Mouse (Mus musculus): Measurements from ENCODE around the gene Kat2a. TPM values are rescaled to one million over a fixed set of nuclear protein-coding genes. Genes with fewer than 3 reads are reported as not detected.

Gene Kat2a
- polyA plus RNA-seq, 1 experiment from 2014 or later: 32.6 TPM

DNA sequence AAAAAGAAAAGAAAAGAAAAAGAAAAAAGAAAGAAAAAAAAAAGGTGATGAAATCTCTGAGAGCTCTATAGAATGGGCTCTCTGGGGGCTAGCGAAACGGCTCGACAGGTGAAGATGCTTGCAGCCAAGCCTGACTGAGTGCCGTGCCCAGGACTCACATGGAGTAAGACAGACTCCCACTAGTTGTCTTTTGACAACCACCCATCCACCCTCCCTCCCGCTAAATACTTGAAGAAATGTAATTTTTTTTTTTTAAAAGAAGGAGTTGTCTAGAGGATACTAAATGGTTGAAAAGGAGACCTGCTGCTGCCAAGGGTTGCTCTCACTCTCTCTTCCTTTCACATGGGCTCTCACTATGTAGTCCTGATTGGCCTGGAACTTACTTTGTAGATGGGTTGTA is 26.5 kb upstream of the Kat2a start:
- ATAC-seq (0 out of 2 replicates have a peak, but pooled peaks have one; percentile 5), DNase-seq (ENCODE audit: low spot score) (no peak)
- Histone ChIP-seq H3K27ac (ENCODE audit: low read depth, low read length) (no peak overlapping the region), H3K4me2 (ENCODE audit: low read length) (peak overlapping the region; percentile 55), H3K36me3 (ENCODE audit: control insufficient read depth, insufficient read depth, low read length) (0 out of 2 replicates have a peak, but pooled peaks cover 3% of the 10 kb centered on the region), H3K9me3 (replicated peaks; ENCODE audit: control insufficient read depth, low read length) (no peaks in the 10 kb centered on the region), H3K4me3 (ENCODE audit: low read depth, low read length) (peak overlapping the region; percentile 85), H3K4me1 (ENCODE audit: control insufficient read depth, insufficient read depth, low read length) (peaks cover 7% of the 10 kb centered on the region), H3K27me3 (replicated peaks; ENCODE audit: control insufficient read depth, insufficient read depth, low read length) (no peaks in the 10 kb centered on the region), H3K9ac (ENCODE audit: low read length) (peak overlapping the region; percentile 64)
- 8% methylated on average over 5 of the region's 5 CpGs for WGBS

DNA sequence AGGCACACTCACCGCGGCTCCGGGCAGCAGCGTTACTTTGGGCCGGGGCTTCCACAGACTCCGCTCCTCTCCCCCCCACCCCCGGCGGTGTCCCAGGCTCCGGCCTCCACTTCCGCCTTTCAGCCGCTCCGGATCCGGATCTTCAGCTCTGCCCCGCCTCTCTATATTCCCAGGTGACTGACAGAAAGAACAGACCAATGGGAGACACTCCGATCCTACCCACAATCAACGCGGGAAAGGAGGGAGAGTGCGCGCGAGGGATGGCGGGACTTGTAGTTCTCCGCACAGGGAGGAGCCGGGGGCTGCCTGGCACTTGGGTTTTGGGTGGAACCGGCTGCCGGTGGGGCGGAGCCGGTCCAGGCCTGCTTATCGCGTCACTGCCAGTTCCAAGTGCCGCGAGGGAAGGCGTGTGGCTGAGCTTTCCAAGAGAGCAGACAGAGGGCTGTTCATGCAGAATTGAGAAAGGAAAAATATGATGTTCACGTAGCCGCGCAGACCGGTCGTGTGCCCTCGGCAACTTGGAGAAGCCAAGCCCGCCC is 25.9 kb upstream of the Kat2a start, which contains the start of gene Rab5c:
Gene Rab5c (minus strand): TSS at position 150 of the 539 bp plus-strand sequence.
- peaks cover 3% of the 10 kb centered on the region; the same call in 1 of the 2 replicates for H3K36me3 ChIP-seq (ENCODE audit: control insufficient read depth, insufficient read depth, low read length)
- peak; percentile 99 for DNase-seq (ENCODE audit: low spot score)
- peak within 1 kb of the TSS; percentile 85 for H3K4me3 ChIP-seq (ENCODE audit: low read depth, low read length)
- no peaks in the 10 kb centered on the region for H3K27me3 ChIP-seq (replicated peaks; ENCODE audit: control insufficient read depth, insufficient read depth, low read length)
- H3K9ac ChIP-seq (ENCODE audit: low read length): peak within 1 kb of the TSS; percentile 91
- H3K4me1 ChIP-seq (ENCODE audit: control insufficient read depth, insufficient read depth, low read length): peaks cover 7% of the 10 kb centered on the region
- peak within 1 kb of the TSS; percentile 40; the same call in 1 of the 2 replicates for H3K27ac ChIP-seq (ENCODE audit: low read depth, low read length)
- H3K9me3 ChIP-seq (replicated peaks; ENCODE audit: control insufficient read depth, low read length): no peaks in the 10 kb centered on the region
- under 1% methylated on average over 38 of the region's 39 CpGs for WGBS
- ATAC-seq: peak; percentile 100
- H3K4me2 ChIP-seq (ENCODE audit: low read length): peak within 1 kb of the TSS; percentile 55

DNA sequence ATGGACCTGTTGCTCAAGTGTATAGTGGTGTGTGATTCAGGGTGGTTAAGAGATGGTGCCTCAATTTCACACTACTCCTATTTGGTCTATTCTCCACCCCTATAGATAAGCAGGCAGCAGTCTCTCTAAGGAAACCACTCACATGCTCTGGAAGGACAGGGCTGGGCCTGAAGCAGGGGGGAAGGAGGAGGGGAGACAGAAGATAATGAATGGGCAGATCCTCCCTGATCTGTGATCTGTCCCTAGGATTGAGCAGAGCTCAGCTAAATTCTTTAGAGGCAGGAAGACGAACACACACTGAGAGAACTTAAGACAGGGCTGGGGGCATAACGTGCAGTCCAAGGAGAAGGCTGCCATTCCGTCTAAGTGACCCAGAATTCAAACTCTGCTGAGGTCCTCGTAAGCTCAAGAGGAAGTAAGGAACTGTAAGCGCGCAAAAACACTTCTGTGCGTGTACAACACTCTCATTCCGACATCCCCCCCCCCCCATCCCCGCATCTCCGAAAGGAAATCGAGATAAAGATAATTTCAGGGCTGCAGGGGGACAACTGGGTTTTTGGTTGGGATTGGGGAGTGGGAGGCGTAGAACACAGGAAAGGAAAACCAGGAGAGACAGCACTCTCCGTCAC is 25.0 kb upstream of the Kat2a start:
- Histone ChIP-seq H3K4me3 (ENCODE audit: low read depth, low read length) (peak overlapping the region; percentile 85), H3K4me2 (ENCODE audit: low read length) (peak overlapping the region; percentile 55), H3K9ac (ENCODE audit: low read length) (peak overlapping the region; percentile 91), H3K9me3 (replicated peaks; ENCODE audit: control insufficient read depth, low read length) (no peaks in the 10 kb centered on the region), H3K27ac (ENCODE audit: low read depth, low read length) (no peak overlapping the region), H3K27me3 (replicated peaks; ENCODE audit: control insufficient read depth, insufficient read depth, low read length) (no peaks in the 10 kb centered on the region), H3K36me3 (ENCODE audit: control insufficient read depth, insufficient read depth, low read length) (peaks cover 5% of the 10 kb centered on the region; the same call in 1 of the 2 replicates), H3K4me1 (ENCODE audit: control insufficient read depth, insufficient read depth, low read length) (peaks cover 7% of the 10 kb centered on the region)
- no peak for DNase-seq (ENCODE audit: low spot score)
- 1% methylated on average over 13 of the region's 13 CpGs for WGBS
- ATAC-seq: no peak

DNA sequence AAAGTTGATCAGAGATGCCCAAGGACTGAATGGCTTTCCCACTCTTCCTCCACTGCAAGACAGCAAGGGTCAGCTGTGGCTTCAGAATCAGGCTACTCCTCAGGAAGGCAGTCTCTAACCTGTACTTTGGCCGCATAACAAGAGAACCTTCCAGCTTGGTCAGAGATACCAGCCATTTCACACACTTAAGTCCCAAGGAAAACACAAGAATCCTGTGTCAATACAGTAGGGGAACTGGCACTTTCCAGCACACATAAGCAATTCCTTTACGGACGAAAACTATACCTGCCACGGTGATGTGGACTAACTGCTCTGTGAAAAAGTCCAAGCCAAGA is 24.4 kb upstream of the Kat2a start:
- H3K27me3 ChIP-seq (replicated peaks; ENCODE audit: control insufficient read depth, insufficient read depth, low read length): no peaks in the 10 kb centered on the region
- peak overlapping the region; percentile 85; the same call in 1 of the 2 replicates for H3K4me3 ChIP-seq (ENCODE audit: low read depth, low read length)
- WGBS: 82% methylated on average over 4 of the region's 4 CpGs
- peaks cover 7% of the 10 kb centered on the region for H3K4me1 ChIP-seq (ENCODE audit: control insufficient read depth, insufficient read depth, low read length)
- no peaks in the 10 kb centered on the region for H3K9me3 ChIP-seq (replicated peaks; ENCODE audit: control insufficient read depth, low read length)
- H3K4me2 ChIP-seq (ENCODE audit: low read length): peak overlapping the region; percentile 55; the same call in 1 of the 2 replicates
- no peak for ATAC-seq
- H3K36me3 ChIP-seq (ENCODE audit: control insufficient read depth, insufficient read depth, low read length): peaks cover 5% of the 10 kb centered on the region; the same call in 1 of the 2 replicates
- no peak for DNase-seq (ENCODE audit: low spot score)
- no peak overlapping the region for H3K27ac ChIP-seq (ENCODE audit: low read depth, low read length)
- H3K9ac ChIP-seq (ENCODE audit: low read length): peak overlapping the region; percentile 91; the same call in 1 of the 2 replicates

DNA sequence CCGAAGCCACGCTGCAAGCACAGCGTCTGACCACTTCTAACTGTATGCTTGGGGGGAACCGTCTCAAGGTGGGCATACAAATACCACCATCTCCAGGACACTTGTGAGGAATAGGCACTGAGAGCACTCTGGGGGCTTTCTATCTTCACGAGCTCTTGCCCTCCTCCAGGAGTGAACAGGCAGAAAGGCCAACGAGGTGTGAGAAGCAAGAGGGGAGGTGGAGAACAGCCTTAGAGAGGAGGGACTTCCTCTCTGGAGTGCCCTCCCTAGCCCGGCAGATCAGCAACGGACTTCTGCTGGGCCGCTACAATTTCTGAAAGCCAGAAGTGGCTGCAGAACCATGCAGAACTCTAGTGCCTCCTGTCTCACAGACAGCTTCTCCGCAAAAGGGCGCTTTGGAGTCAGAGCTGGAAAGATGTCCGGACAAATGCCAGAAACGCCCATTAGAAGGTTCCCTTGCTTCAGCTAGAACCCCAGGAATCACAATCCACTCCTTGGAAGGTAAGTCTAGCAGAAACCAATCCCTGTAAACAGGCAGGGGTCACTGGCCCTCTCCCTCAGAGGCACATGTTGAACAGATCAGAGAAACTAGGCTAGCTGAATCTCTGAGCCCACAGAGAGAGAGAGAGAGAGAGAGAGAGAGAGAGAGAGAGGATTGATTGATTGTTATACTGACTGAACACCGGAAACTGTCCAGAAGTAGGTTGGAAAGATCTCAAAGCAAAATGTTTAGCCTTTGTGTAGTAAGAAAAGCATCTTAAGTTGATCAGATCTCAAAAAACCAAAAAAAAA is 23.9 kb upstream of the Kat2a start:
- no peak overlapping the region; the same call in 1 of the 2 replicates for H3K4me3 ChIP-seq (ENCODE audit: low read depth, low read length)
- no peak for DNase-seq (ENCODE audit: low spot score)
- peaks cover 7% of the 10 kb centered on the region for H3K4me1 ChIP-seq (ENCODE audit: control insufficient read depth, insufficient read depth, low read length)
- H3K4me2 ChIP-seq (ENCODE audit: low read length): no peak overlapping the region; the same call in 1 of the 2 replicates
- H3K36me3 ChIP-seq (ENCODE audit: control insufficient read depth, insufficient read depth, low read length): peaks cover 5% of the 10 kb centered on the region; the same call in 1 of the 2 replicates
- no peak overlapping the region for H3K9ac ChIP-seq (ENCODE audit: low read length)
- ATAC-seq: no peak
- no peak overlapping the region for H3K27ac ChIP-seq (ENCODE audit: low read depth, low read length)
- WGBS: 87% methylated on average over 14 of the region's 14 CpGs
- H3K27me3 ChIP-seq (replicated peaks; ENCODE audit: control insufficient read depth, insufficient read depth, low read length): no peaks in the 10 kb centered on the region
- H3K9me3 ChIP-seq (replicated peaks; ENCODE audit: control insufficient read depth, low read length): no peaks in the 10 kb centered on the region

DNA sequence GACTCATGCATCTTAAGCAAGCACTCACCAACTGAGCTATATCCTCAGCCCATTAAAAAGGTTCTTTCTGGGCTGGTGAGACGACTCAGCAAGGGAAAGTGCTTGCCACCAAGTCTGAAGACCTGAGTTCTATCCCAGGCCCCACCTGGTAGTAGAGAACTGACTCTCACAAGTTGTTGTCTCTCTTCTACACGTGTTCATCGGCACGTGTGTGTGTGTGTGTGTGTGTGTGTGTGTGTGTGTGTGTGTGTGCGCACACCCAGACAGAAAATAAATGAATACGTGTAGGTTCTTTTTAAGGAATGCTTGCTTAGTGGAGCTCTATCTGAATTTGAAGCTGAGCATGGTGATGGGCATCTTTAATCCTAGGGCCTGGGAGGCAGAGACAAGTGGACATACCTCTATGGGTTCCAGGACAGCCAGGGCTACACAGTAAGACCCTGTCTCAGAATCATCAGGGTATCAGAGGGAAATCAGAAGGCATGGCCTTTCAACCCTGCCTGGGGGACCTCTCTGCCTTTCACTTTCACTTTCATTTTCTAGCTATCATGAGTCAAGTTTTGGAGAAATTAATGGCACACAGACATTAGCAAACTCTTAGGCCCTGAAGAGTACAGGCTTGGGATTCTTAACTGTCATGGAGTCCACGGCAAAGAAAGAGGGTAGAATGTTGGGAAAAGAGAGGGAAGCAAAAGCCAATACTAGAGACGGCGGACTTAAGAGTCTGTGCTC is 23.0 kb upstream of the Kat2a start:
- Histone ChIP-seq H3K4me3 (ENCODE audit: low read depth, low read length) (no peak overlapping the region), H3K4me2 (ENCODE audit: low read length) (no peak overlapping the region), H3K9me3 (replicated peaks; ENCODE audit: control insufficient read depth, low read length) (no peaks in the 10 kb centered on the region), H3K27ac (ENCODE audit: low read depth, low read length) (no peak overlapping the region), H3K4me1 (ENCODE audit: control insufficient read depth, insufficient read depth, low read length) (peaks cover 7% of the 10 kb centered on the region), H3K36me3 (ENCODE audit: control insufficient read depth, insufficient read depth, low read length) (peaks cover 5% of the 10 kb centered on the region; the same call in 1 of the 2 replicates), H3K27me3 (replicated peaks; ENCODE audit: control insufficient read depth, insufficient read depth, low read length) (no peaks in the 10 kb centered on the region), H3K9ac (ENCODE audit: low read length) (no peak overlapping the region)
- DNase-seq (ENCODE audit: low spot score) (no peak), ATAC-seq (no peak)
- WGBS: 92% methylated on average over 9 of the region's 9 CpGs

DNA sequence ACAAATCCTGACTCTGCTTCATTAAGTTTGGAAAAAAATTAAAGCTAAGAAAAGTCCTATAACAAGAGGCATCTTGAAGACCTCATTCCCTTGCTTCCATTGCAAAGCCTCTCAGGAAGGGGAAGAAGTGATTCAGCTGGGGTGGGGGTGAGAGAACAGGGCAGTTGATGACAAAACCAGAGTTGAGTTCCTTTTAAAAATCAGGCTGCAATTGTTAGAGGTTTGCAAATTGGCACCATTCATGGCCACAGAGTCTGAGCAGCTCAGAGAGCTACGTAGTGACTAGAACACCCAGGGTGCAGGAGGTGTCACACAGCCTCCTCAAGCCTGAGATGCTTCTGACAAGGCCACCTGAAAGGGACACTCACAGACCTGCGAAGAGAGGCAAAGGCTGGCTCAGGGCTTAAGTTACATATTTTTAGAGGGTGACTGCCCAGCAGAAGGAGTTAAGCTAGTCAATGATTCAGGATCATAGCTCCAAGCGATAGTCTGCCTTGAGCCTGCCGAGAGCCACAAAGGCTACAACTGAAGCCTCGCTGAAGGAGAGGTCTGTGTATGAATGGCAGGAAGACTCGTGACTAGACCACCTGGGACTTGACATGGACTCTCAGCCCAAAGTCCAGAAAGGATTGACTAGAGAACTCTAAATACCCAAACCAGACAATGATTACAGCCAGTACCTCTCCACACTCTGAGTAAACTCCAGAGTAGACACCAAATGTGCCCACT is 18.4 kb upstream of the Kat2a start:
- Histone ChIP-seq H3K27me3 (replicated peaks; ENCODE audit: control insufficient read depth, insufficient read depth, low read length) (no peaks in the 10 kb centered on the region), H3K4me1 (ENCODE audit: control insufficient read depth, insufficient read depth, low read length) (no peaks in the 10 kb centered on the region), H3K9ac (ENCODE audit: low read length) (no peak overlapping the region), H3K27ac (ENCODE audit: low read depth, low read length) (no peak overlapping the region), H3K4me2 (ENCODE audit: low read length) (no peak overlapping the region), H3K4me3 (ENCODE audit: low read depth, low read length) (no peak overlapping the region), H3K36me3 (ENCODE audit: control insufficient read depth, insufficient read depth, low read length) (peaks cover 18% of the 10 kb centered on the region; the same call in 1 of the 2 replicates), H3K9me3 (replicated peaks; ENCODE audit: control insufficient read depth, low read length) (no peaks in the 10 kb centered on the region)
- WGBS: 90% methylated on average over 6 of the region's 6 CpGs
- no peak for ATAC-seq
- no peak for DNase-seq (ENCODE audit: low spot score)

DNA sequence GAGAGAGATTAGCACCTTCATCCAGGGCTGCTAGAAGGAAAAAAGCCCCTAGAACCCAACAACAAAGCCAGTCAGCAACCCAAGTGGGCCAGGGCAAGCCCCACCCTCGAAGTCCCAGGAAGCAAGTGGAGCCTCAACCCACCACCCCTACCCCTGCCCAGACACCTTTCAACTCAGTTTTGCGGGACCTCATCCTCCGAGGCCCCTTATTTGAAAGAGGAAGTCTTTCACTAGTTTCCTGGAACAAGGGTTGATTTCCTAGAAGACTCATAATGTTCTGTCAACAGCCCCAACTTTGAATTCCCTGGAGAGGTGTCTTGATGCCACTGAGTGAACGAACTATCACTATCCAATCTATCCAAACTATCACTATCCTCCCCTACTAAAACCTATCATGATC is 17.7 kb upstream of the Kat2a start:
- H3K9ac ChIP-seq (ENCODE audit: low read length): no peak overlapping the region
- H3K27me3 ChIP-seq (replicated peaks; ENCODE audit: control insufficient read depth, insufficient read depth, low read length): no peaks in the 10 kb centered on the region
- ATAC-seq (no peak), DNase-seq (ENCODE audit: low spot score) (no peak)
- no peaks in the 10 kb centered on the region for H3K9me3 ChIP-seq (replicated peaks; ENCODE audit: control insufficient read depth, low read length)
- no peak overlapping the region for H3K4me3 ChIP-seq (ENCODE audit: low read depth, low read length)
- H3K4me2 ChIP-seq (ENCODE audit: low read length): no peak overlapping the region
- H3K4me1 ChIP-seq (ENCODE audit: control insufficient read depth, insufficient read depth, low read length): no peaks in the 10 kb centered on the region
- WGBS: 93% methylated on average over 4 of the region's 4 CpGs
- no peak overlapping the region for H3K27ac ChIP-seq (ENCODE audit: low read depth, low read length)
- peaks cover 15% of the 10 kb centered on the region; the same call in 1 of the 2 replicates for H3K36me3 ChIP-seq (ENCODE audit: control insufficient read depth, insufficient read depth, low read length)

Data from forebrain, embryonic 14.5 days (tissue).